Mouse (Mus musculus) testis, adult 2 months (tissue): ENCODE measurements around the gene Ttll3. TPM values are rescaled to one million over a fixed set of nuclear protein-coding genes. Genes with fewer than 3 reads are reported as not detected.

Source experiments
- H3K27ac ChIP-seq: fragments of 200-500 bp; 2 replicates; pipeline ENCODE4 v1.5.1; 2012; ENCODE audit warnings: low read depth, low read length; ENCODE audit not compliant: control insufficient read depth, insufficient read depth
- H3K27me3 ChIP-seq: fragments of 200-500 bp; 2 replicates; pipeline ENCODE4 v1.6.1; 2012; ENCODE audit warnings: mild to moderate bottlenecking, low read length, moderate library complexity; ENCODE audit not compliant: control insufficient read depth, insufficient read depth
- H3K36me3 ChIP-seq: fragments of 200-500 bp; 2 replicates; pipeline ENCODE4 v1.6.1; 2012; ENCODE audit warnings: mild to moderate bottlenecking, low read length; ENCODE audit not compliant: control insufficient read depth, insufficient read depth
- H3K4me1 ChIP-seq: fragments of 200-500 bp; 2 replicates; pipeline ENCODE4 v1.6.1; 2012; ENCODE audit warnings: low read length; ENCODE audit not compliant: control insufficient read depth, insufficient read depth
- H3K4me3 ChIP-seq: fragments of 200-500 bp; 2 replicates; pipeline ENCODE4 v1.5.1; 2012; ENCODE audit warnings: low read depth, mild to moderate bottlenecking, low read length, moderate library complexity, mixed read lengths; ENCODE audit not compliant: control insufficient read depth
- CTCF ChIP-seq: fragments of 200-500 bp; IDR thresholded peaks from 2 replicates; pipeline ENCODE4 v1.5.1; 2012; ENCODE audit warnings: low read depth, mild to moderate bottlenecking, inconsistent platforms, low read length, moderate library complexity; ENCODE audit not compliant: control insufficient read depth, insufficient read depth, insufficient replicate concordance
- POLR2A ChIP-seq: fragments of 200-500 bp; IDR thresholded peaks from 2 replicates; pipeline ENCODE4 v1.6.1; 2012; ENCODE audit warnings: low read depth, mild to moderate bottlenecking, inconsistent platforms, low read length, moderate library complexity; ENCODE audit not compliant: control insufficient read depth
- polyA plus RNA-seq: library from polyadenylated mRNA; depleted of rRNA; stranded (reverse); fragments of >200 nt; gene quantifications from 2 replicates; pipeline ENCODE4 v1.2.3, GENCODE M21; 2012; rRNA removed

Ttll3 gene
- polyA plus RNA-seq = 133 and 137 TPM in 2 replicates

GRCm38 (mm10) chr6:113388960-113389359, at the start of gene Ttll3:
Gene Ttll3 (plus strand): TSS chr6:113389260.
- H3K36me3 ChIP-seq = peaks cover 2% of the 10 kb centered on the region
- TF ChIP-seq POLR2A (no peak), CTCF (no peak)

GRCm38 (mm10) chr6:113341574-113341973, 47.5 kb upstream of the Ttll3 start:
- no peaks in the 10 kb centered on the region for H3K36me3 ChIP-seq
- no peak overlapping the region for H3K4me3 ChIP-seq
- TF ChIP-seq CTCF (no peak), POLR2A (no peak)
- H3K27ac ChIP-seq = no peak overlapping the region
- H3K27me3 ChIP-seq = no peaks in the 10 kb centered on the region
- H3K4me1 ChIP-seq = peaks cover 5% of the 10 kb centered on the region

More at GRCm38 (mm10) chr6:113388960-113389359, at the start of gene Ttll3:
- H3K4me3 ChIP-seq = peak within 1 kb of the TSS; percentile 18
- no peak within 1 kb of the TSS for H3K27ac ChIP-seq
- no peaks in the 10 kb centered on the region for H3K27me3 ChIP-seq
- H3K4me1 ChIP-seq = peaks cover 9% of the 10 kb centered on the region

DNA sequence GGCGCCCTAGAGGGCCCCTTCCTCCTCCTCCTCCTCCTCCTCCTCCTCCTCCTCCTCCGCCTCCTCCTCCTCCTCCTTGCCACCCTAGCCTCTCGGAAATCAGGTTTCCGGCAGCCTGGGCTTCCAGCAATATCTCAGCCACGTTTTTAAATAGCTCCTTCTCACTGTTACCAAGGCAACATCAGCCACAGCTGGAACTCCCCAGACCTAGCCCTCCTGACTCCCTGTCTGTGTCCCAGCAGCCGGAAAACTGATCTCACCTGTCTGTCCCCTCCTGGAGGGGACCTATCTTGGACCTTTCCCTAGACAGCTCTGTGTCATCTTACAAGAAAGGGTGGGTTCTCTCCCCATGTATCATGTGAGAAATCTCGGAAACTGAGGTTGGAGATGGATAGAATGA, 46.8 kb upstream of the Ttll3 start:
- Histone ChIP-seq H3K36me3 (no peaks in the 10 kb centered on the region), H3K27ac (no peak overlapping the region), H3K4me3 (no peak overlapping the region), H3K27me3 (no peaks in the 10 kb centered on the region), H3K4me1 (peaks cover 5% of the 10 kb centered on the region)
- no peak for TF ChIP-seq CTCF
- no peak for TF ChIP-seq POLR2A

- H3K4me1 ChIP-seq = peaks cover 5% of the 10 kb centered on the region
- peak within 1 kb of the TSS; percentile 80 for H3K4me3 ChIP-seq
- TF ChIP-seq CTCF = no peak
- 0 out of 2 replicates have a peak, but pooled peaks have one; percentile 22 for TF ChIP-seq POLR2A
- no peaks in the 10 kb centered on the region for H3K36me3 ChIP-seq
- peak within 1 kb of the TSS; percentile 7; the same call in 1 of the 2 replicates for H3K27ac ChIP-seq
- H3K27me3 ChIP-seq = no peaks in the 10 kb centered on the region
Measured at GRCm38 (mm10) chr6:113343177-113344092, 45.6 kb upstream of the Ttll3 start, which contains the start of gene Camk1. Gene Camk1 (minus strand): TSS chr6:113343984.

GRCm38 (mm10) chr6:113344321-113344720, 44.7 kb upstream of the Ttll3 start:
- no peak overlapping the region for H3K4me3 ChIP-seq
- no peaks in the 10 kb centered on the region for H3K27me3 ChIP-seq
- TF ChIP-seq CTCF = no peak
- TF ChIP-seq POLR2A = no peak
- H3K4me1 ChIP-seq = peaks cover 5% of the 10 kb centered on the region
- H3K36me3 ChIP-seq = no peaks in the 10 kb centered on the region
- H3K27ac ChIP-seq = no peak overlapping the region

DNA sequence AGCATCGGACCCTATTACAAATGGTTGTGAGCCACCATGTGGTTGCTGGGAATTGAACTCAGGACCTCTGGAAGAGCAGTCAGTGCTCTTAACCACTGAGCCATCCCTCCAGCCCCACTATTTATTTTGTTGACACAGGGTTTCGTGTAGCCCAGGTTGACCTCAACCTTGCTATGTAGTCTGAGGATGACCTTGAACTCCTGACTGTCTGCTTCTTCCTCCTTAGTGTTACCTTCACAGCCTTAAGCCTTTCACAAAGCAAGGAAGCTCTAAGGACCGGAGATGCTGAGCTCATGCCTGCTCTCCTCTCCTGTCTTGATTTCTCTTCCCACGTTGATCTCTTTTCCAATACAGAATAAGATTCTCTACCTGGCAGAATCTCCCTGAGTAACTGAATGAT, 42.2 kb upstream of the Ttll3 start:
- Histone ChIP-seq H3K4me3 (no peak overlapping the region), H3K36me3 (no peaks in the 10 kb centered on the region), H3K4me1 (peaks cover 5% of the 10 kb centered on the region), H3K27me3 (no peaks in the 10 kb centered on the region), H3K27ac (no peak overlapping the region)
- no peak for TF ChIP-seq POLR2A
- no peak for TF ChIP-seq CTCF

DNA sequence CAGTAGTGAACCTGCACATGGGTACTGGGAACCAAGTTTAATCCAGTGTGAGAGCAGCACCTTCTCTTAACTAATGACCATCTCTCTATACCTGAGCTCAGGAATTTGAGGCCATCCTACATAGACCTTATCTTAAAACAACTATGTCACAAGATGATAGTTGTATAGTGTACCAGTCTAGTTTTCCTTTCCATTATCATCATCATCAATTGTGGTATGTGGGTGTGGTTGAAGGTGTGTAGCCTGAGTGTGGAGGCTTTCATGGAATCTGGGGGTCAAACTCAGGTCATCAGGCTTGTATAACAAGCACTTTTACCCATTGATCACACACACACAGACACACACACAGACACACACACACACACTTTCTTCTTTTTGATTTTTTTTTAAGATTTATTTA, 38.5 kb upstream of the Ttll3 start:
- TF ChIP-seq POLR2A (no peak), CTCF (no peak)

More for the DNA sequence above, 38.5 kb upstream of the Ttll3 start:
- no peaks in the 10 kb centered on the region for H3K27me3 ChIP-seq
- H3K4me3 ChIP-seq = no peak overlapping the region
- no peaks in the 10 kb centered on the region for H3K4me1 ChIP-seq
- no peak overlapping the region for H3K27ac ChIP-seq
- no peaks in the 10 kb centered on the region for H3K36me3 ChIP-seq
